Mouse (Mus musculus): ENCODE measurements around the gene Mbd4.

Gene Mbd4

GRCm38 (mm10) chr6:115859258-115859657 lies 6.1 kb upstream of the Mbd4 start:
- DNase-seq (ENCODE audit: low read depth), result no peak

- no peak for DNase-seq (ENCODE audit: low read depth)
Measured at GRCm38 (mm10) chr6:115856361-115856745, 3.2 kb upstream of the Mbd4 start.

DNA sequence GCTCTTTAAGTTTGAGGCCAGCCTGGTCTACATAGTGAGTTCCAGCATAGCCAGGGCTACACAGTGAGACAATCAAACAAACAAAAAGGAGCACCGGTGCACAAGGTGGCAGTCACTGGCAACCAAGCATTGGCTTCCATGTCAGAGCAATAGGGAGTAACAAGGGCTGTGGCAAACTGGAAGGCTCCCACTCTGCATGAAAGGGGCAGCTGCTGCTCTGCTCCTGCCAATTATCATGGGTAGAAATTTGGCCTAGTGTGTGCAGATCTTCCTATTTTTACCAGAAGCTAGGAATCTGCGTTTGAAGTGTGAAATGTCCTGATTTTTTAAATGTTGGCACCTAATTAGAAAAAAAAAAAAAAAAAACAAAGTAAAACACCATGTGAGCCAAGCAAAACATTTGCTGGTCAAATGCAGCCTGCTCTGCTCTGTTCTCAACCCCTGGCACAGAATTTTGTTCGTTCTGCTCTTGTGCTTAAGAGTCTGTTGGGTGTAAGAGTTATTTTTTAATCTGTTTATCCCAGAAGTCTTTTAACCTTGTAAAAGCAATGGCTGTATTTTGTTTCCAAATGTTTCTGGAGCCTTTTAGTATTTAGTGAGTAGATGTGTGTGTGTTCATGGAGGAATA lies 2.7 kb upstream of the Mbd4 start:
- no peak for DNase-seq (ENCODE audit: low read depth)

GRCm38 (mm10) chr6:115854432-115854831 lies 1.3 kb upstream of the Mbd4 start:
- DNase-seq (ENCODE audit: low read depth), result peak; percentile 56

DNA sequence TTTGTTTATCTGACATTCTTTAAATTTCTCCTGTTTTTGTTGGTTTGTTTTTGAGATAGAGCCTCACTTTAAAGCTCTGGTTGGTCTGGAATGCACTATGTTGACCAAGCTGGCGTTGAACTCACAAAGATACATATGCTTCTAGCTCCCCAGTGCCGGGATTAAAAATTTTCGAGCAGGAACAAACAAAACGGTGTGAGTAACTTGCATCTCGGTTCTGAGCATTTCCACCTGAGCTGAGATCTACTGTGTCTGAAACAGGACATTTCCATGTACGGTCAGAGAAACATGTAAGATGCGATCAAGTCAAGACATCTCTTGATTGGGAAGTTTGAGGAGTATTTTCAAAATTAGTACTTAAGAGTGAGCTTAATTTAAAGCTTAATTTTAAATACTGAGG lies 814 bp upstream of the Mbd4 start:
- peak; percentile 47 for DNase-seq (ENCODE audit: low read depth)

DNA sequence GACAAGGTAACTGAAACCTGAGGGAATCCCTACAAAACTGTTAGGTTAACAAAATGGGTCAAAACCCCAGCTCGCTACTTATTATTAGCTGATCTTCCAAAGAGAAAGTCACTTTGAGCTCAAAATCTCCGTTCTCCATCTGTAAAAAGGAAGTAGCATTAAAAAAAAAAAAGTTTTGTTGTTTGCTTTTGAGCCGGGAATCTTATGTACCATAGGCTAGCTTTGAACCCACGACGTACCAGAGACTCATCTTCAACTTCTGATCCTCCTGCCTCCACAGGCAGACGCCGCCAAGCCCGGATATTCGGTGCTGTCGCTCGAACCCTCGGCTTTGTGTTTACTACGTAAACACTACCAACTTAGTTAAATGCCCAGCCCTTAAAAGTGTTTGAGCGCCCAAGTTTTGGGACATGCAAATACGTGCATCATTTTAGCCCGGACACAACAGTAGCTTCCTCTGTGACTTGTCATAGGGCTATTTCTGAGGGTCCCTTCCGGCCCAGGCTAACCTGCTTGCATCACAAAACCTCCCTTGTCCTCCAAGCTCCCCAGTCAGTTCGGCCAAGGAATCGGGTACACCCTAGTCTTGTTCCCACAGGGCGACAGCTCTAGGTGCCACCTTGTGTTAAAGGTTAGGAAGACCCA lies 603 bp downstream of the Mbd4 start:
- no peak for DNase-seq (ENCODE audit: low read depth)

DNA sequence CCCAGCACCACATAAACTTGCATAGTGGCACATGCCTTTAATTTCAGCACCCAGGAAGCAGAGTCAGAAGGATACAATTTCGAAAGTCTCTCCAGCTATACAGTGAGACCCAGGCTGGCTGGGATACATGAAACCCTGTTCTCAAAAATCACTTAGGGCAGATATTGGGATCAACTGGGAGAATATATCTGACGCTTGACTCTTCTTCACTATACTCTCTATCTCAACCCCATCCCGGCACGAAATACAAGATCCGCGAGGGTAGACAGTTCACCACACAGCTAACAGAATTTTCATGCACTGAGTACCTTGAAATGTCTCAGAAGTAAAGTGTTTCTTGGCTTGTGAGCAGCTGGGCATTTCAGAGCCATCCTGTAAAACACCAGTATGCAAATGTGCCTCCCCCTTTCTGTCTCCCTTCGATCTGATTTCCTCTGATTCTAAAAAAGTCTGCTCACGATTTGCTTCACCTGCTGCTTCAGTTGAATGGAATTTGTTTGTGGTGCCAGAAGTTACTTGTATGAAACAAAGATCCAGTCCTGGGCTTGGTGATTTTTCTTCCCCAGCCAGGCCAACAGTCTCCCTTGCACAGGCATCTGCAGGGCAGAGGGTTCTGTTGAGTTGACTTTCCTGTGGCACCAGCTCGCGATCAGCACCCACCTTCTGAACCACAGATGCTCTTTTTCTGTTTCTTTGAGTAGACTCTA lies 4.4 kb downstream of the Mbd4 start:
- no peak for DNase-seq (ENCODE audit: low read depth)

DNA sequence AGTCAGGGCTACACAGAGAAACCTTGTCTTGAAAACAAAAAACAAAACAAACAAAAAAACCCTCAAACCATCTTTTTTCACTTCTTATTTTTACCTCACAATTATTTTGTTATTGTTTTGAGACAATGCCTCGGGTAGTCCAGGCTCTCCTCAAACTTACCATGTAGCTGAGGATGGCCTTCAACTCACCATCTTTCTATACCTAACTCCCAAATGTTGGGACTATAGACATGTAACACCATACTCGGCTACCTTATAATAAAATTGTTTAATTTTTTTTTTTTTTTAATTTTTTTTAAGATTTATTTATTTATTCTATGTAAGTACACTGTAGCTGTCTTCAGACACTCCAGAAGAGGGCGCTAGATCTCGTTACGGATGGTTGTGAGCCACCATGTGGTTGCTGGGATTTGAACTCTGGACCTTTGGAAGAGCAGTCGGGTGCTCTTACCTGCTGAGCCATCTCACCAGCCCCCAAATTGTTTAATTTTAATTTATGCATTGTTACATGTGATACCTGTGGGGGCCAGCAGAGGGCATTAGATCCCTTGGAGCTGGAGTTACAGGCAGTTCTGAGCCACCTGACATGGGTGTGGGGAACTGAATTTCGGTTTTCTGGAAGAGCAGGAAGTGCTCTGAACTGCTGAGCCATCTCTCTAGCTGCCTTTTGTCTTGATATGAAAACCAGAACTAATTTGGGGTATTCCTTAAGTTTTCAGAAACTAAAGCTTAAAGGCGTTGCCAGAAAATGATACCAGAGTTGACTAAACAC lies 6.3 kb downstream of the Mbd4 start:
- peak; percentile 88 for DNase-seq (ENCODE audit: low read depth)

DNA sequence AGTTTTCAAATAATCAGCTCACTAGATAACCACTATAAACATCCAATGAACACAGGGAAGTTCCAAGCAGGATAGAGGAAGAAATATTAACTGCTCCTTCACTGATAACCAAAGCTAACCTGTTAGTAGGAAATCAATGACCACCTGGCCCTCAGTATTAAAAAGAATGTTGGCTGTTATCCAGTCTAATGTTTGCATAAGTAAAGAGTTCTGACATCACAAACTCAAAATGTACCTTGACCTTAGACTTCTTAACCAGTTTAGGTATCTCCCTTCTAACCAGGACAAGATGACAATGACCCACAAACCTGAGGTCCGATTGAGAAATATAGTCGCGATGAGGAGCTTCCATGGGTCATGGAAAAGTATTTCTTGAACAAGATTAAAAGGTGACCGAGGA lies 8.2 kb downstream of the Mbd4 start:
- no peak for DNase-seq (ENCODE audit: low read depth)

- no peak for DNase-seq (ENCODE audit: low read depth)
Measured at GRCm38 (mm10) chr6:115838745-115839144, 14.4 kb downstream of the Mbd4 start.

GRCm38 (mm10) chr6:115838161-115838597 lies 15.0 kb downstream of the Mbd4 start, which contains the start of gene Efcab12:
Gene Efcab12, minus strand, starts transcription at chr6:115838412.
- no peak for DNase-seq (ENCODE audit: low read depth)

DNA sequence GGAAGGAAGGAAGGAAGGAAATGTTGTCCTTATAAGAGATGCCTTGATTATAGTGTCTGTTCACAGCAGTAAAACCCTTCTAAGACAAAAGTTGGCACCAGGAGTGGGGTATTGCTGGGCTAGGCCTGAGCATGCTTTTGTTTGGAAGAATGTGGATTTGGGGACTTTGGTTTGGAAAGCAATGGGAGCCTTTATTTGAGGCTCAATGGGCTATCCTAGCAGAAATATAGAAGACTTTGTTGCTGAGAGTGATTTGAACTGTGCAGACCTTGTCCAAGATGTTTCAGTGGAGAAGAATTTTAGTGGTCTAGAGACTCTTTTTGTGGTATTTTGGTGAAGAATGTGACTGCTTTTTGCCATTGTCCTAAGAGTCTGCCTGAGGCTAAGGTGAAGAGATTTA lies 19.3 kb downstream of the Mbd4 start:
- DNase-seq (ENCODE audit: low read depth), result no peak

DNA sequence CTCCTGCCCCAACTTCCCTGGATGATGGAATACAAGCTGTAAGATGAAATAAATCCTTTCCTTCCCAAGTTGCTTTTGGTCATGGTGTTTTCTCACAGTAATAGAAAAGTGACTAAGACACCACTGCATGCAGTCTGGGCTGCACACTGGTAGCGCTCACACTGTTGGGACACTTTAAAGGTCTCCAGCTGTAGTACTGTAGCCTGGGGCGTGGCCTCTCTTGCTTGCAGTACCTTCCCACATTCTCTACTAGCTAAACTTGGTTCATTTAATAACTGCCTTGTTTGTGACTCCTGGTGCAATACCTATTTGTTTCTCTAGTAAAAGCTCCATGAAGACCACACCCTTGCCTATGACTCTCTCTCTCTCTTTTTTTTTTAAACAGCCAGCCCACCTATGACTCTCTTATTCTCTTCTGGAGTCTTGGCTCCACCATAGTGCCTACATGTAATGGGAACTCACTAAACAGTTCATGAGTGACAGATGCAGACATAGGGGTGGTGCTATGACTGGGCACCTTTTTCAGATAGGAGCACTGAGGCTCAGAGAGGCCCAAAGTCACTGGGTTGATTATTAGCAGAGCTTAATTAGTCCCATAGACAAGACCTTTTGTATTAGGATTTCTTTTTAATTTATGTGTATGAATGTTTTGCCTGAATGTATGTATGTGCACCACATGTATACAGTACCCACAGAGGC lies 20.9 kb downstream of the Mbd4 start:
- DNase-seq (ENCODE audit: low read depth), result no peak

DNA sequence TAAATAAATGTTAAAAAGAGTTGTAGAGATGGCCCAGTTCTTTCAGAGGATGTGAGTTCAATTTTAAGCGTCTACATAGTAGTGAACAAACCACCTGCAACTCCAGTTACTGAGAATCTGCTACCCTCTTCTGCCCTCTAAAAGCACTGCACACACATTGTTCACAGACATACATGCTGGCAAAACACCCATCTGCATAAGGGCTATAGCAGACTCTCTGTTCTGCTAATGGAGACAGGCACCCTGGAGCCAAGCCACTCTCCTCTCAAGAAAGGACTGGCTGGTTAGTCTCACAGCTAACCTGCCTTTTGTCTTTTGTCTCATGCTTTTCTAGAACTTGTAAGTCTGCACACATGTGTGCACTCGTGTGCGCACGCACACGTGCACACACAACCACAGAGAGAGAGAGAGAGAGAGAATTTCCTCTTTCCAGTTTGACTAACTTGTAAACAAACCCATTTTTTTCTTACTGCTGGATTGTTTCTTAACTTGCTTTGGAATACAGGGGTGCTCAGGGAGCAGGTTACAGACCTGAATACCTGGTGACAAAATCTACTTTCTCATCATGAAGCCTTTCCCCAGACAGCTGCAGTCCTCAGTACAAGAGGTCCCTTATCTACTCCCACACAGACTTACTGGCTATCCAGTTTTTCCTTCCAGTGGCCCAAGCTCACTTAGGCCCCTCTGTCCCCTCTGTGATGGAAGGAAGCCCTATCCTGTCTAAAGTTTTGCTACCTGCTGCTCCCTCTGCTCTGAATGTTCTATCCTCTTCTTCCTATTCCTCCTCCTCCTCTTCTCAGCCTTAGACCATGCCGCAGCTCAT lies 22.2 kb downstream of the Mbd4 start:
- DNase-seq (ENCODE audit: low read depth), result peak; percentile 22

DNA sequence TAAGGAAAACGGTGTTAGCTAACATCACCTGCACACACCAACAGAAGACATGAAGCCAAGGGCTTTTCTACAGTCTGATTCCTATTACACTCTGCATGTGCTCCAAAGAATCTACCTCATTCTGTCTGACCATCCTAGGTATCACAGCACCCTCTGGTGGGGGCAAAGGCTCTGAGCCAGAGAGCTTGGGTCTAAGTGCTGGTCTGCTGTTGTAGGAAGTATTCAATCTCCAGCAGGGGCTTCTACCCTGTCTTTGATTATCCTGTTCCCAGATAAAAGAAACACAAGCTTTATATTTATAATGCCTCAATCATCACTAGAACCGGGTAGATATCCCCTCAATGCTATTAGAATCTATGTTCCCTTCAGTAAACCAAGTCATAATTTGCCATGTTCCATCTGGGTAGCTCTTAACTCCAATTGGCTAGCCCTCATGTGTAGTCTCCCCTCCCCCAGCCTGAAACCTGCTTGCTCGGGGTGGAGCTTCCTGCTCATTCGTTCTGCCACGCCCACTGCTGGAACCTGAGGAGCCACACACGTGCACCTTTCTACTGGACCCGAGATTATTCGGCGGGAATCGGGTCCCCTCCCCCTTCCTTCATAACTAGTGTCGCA lies 29.2 kb downstream of the Mbd4 start:
- DNase-seq (ENCODE audit: low read depth), result peak; percentile 94

DNA sequence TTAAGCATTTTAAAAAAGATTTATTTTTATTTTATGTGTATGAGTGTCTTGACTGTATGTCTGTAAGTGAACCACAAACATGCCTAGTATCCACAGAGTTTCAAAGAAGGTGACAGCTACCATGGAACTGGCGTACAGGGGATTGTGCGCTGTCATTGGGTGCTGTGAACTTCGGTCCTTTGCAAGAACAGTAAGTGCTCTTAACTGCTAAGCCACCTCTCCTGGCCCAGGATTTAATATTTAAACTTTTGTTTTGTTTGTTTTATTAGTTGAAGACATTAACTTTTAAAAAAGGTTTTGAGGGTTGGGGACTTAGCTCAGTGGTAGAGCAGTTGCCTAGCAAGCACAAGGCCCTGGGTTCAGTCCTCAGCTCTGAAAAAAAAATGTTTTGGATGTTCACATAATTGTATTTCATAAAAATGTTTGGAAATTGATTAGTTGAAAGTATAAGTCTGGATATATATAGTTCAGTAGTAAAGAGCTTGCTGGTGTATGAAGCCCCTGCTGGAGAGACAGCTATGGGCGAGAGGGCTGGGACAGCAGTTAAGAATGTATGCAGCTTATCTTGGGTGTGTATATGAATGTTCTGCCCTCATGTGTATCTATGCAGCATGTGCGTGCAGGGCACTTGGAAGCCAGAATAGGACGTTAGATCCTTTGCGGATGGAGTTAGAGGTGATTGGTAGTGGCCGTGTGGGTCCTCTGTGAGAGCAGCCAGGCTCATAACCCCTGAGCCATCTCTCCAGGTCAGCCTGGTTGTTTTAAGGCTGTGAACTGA lies 31.8 kb downstream of the Mbd4 start:
- DNase-seq (ENCODE audit: low read depth), result no peak

DNA sequence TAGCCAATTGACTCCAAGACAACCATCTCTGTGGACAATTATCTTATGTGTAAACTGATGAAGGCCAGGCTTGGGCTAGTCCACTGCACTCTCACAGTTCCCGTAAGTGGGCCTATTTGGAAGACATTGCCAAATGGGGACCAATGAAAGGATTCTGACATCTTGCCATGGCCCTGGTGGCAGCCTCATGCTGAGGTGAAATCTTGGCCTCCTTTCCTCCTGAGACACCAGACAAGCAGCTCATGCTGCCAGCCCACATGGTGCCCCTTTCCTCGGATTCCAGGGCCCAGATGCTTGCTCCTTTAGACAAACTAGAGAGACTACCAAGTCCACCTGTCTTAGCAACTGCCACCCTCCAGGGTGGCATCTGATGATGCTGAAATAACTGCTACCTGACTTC lies 35.0 kb downstream of the Mbd4 start:
- no peak for DNase-seq (ENCODE audit: low read depth)

GRCm38 (mm10) chr6:115815041-115815440 lies 38.1 kb downstream of the Mbd4 start:
- DNase-seq (ENCODE audit: low read depth), result no peak

GRCm38 (mm10) chr6:115814104-115814503 lies 39.1 kb downstream of the Mbd4 start:
- peak; percentile 93 for DNase-seq (ENCODE audit: low read depth)

DNA sequence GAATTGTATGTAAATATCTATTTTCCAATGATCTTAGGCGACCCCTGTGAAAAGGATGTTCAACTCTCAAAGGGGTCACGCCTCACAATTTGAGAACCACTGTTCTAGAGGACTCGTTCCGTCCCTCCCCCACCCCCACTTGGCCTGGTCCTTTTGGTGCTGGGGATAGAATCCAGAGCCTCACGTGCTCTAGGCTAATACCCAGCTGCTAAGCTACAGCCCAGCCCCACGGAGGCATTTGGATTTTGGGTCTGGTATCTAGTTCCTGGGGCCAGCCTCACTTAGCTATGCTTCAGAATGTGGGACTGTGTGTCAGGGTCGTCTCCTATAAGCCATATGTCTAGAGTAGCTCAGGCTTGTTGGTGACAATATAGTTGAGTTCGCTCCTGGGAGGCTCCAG lies 41.6 kb downstream of the Mbd4 start:
- no peak for DNase-seq (ENCODE audit: low read depth)
